Mouse (Mus musculus) MEL (cell line): Measurements from ENCODE around the gene Eml6. TPM values are rescaled to one million over a fixed set of nuclear protein-coding genes. Genes with fewer than 3 reads are reported as not detected.

Experiments
- DNase-seq: peaks from one replicate; pipeline ENCODE4 v3.0.0; 2011; ENCODE audit warnings: low read depth, low spot score
- H3K27ac ChIP-seq: 2 replicates; pipeline ENCODE4 v1.5.1; 2012; ENCODE audit warnings: low read depth, mild to moderate bottlenecking, control low read depth, low read length, moderate library complexity; ENCODE audit not compliant: control insufficient read depth
- H3K27me3 ChIP-seq, 2 experiments: fragments of 150-350 bp in 1 of 2; sonication (generic) in 1 of 2; 2 replicates each; pipeline ENCODE4 v1.6.1; 2012; ENCODE audit warnings: low read length in 2 of 2, mild to moderate bottlenecking in 2 of 2, improper control_type of control experiment in 1 of 2, moderate library complexity in 1 of 2; ENCODE audit not compliant: insufficient read depth in 2 of 2, control insufficient read depth in 1 of 2
- H3K36me3 ChIP-seq, 2 experiments: 2 replicates each; pipeline ENCODE4 v1.6.1; 2012 to 2014; ENCODE audit warnings: low read length in 2 of 2, improper control_type of control experiment in 1 of 2, inconsistent platforms in 1 of 2, mild to moderate bottlenecking in 1 of 2; ENCODE audit not compliant: insufficient read depth in 2 of 2, control insufficient read depth in 1 of 2
- H3K4me1 ChIP-seq, 2 experiments: fragments of 150-350 bp in 1 of 2; sonication (generic) in 1 of 2; 2 replicates each; pipeline ENCODE4 v1.6.1; 2012; ENCODE audit warnings: low read length in 2 of 2, improper control_type of control experiment in 1 of 2, mild to moderate bottlenecking in 1 of 2; ENCODE audit not compliant: insufficient read depth in 2 of 2, control insufficient read depth in 1 of 2
- H3K4me3 ChIP-seq, 2 experiments: fragments of 150-350 bp in 1 of 2; sonication (generic) in 1 of 2; 2 replicates each; pipeline ENCODE4 v1.5.1; 2012; ENCODE audit warnings: low read depth in 2 of 2, low read length in 2 of 2, mild to moderate bottlenecking in 2 of 2, moderate library complexity in 2 of 2, control low read depth in 1 of 2, improper control_type of control experiment in 1 of 2; ENCODE audit not compliant: control insufficient read depth in 1 of 2, insufficient read depth in 1 of 2
- H3K79me2 ChIP-seq: 2 replicates; pipeline ENCODE4 v1.6.1; 2012; ENCODE audit warnings: mild to moderate bottlenecking, low read length, moderate library complexity; ENCODE audit not compliant: control insufficient read depth, poor library complexity, insufficient read depth
- H3K9ac ChIP-seq: 2 replicates; pipeline ENCODE4 v1.6.1; 2012; ENCODE audit warnings: low read depth, mild to moderate bottlenecking, control low read depth, low read length, moderate library complexity; ENCODE audit not compliant: control insufficient read depth, poor library complexity, severe bottlenecking
- H3K9me3 ChIP-seq: fragments of 150-350 bp; sonication (generic); replicated peaks from 2 replicates; pipeline ENCODE4 v1.6.1; 2012; ENCODE audit warnings: mild to moderate bottlenecking, low read length, improper control_type of control experiment, moderate library complexity; ENCODE audit not compliant: insufficient read depth
- CHD2 ChIP-seq: IDR thresholded peaks from 2 replicates; pipeline ENCODE4 v1.6.1; 2011; ENCODE audit warnings: low read length, improper control_type of control experiment
- CTCF ChIP-seq, 3 experiments: IDR thresholded peaks in 2 of 3; conservative IDR thresholded peaks in 1 of 3; 2 replicates each; pipeline ENCODE4 v1.5.1; 2011 to 2012; ENCODE audit warnings: low read length in 3 of 3, low read depth in 2 of 3, mild to moderate bottlenecking in 2 of 3, improper control_type of control experiment in 1 of 3, inconsistent platforms in 1 of 3, mixed read lengths in 1 of 3, moderate library complexity in 1 of 3; ENCODE audit not compliant: control insufficient read depth in 1 of 3, insufficient read depth in 1 of 3, poor library complexity in 1 of 3, severe bottlenecking in 1 of 3
- E2F4 ChIP-seq: IDR thresholded peaks from 2 replicates; pipeline ENCODE4 v1.6.1; 2011; ENCODE audit warnings: low read depth, low read length, improper control_type of control experiment, borderline replicate concordance
- ELF1 ChIP-seq: IDR thresholded peaks from 2 replicates; pipeline ENCODE4 v1.6.1; 2014; ENCODE audit warnings: low read depth, mild to moderate bottlenecking, inconsistent platforms, low read length, improper control_type of control experiment, moderate library complexity
- EP300 ChIP-seq, 2 experiments: IDR thresholded peaks; 2 replicates each; pipeline ENCODE4 v1.6.1; 2011; ENCODE audit warnings: improper control_type of control experiment in 2 of 2, low read length in 2 of 2, low read depth in 1 of 2, mild to moderate bottlenecking in 1 of 2
- ETS1 ChIP-seq: IDR thresholded peaks from 2 replicates; pipeline ENCODE4 v1.6.1; 2012; ENCODE audit warnings: low read depth, mild to moderate bottlenecking, inconsistent platforms, low read length, improper control_type of control experiment, moderate library complexity
- GABPA ChIP-seq: IDR thresholded peaks from 2 replicates; pipeline ENCODE4 v1.6.1; 2012; ENCODE audit warnings: low read depth, mild to moderate bottlenecking, inconsistent platforms, low read length, improper control_type of control experiment, moderate library complexity
- JUND ChIP-seq: IDR thresholded peaks from 2 replicates; pipeline ENCODE4 v1.6.1; 2011; ENCODE audit warnings: low read depth, mild to moderate bottlenecking, improper control_type of control experiment, low read length
- KAT2A ChIP-seq: conservative IDR thresholded peaks from 2 replicates; pipeline ENCODE4 v1.6.1; 2012; ENCODE audit warnings: low read depth, low read length, improper control_type of control experiment, inconsistent platforms
- MEF2A ChIP-seq: IDR thresholded peaks from 2 replicates; pipeline ENCODE4 v1.6.1; 2014; ENCODE audit warnings: low read depth, mild to moderate bottlenecking, inconsistent platforms, low read length, improper control_type of control experiment; ENCODE audit not compliant: poor library complexity, insufficient replicate concordance, severe bottlenecking; ENCODE audit errors: extremely low read depth
- MXI1 ChIP-seq: IDR thresholded peaks from 2 replicates; pipeline ENCODE4 v1.6.1; 2011; ENCODE audit warnings: mild to moderate bottlenecking, low read depth, low read length, improper control_type of control experiment
- MYB ChIP-seq: IDR thresholded peaks from 2 replicates; pipeline ENCODE4 v1.6.1; 2011; ENCODE audit warnings: mild to moderate bottlenecking, low read depth, low read length, improper control_type of control experiment
- NELFE ChIP-seq: IDR thresholded peaks from 2 replicates; pipeline ENCODE4 v1.6.1; 2011; ENCODE audit warnings: low read depth, low read length, improper control_type of control experiment
- POLR2AphosphoS2 ChIP-seq: IDR thresholded peaks from 2 replicates; pipeline ENCODE4 v1.6.1; 2011; ENCODE audit warnings: low read length, improper control_type of control experiment
- SMC3 ChIP-seq: IDR thresholded peaks from 2 replicates; pipeline ENCODE4 v1.6.1; 2011; ENCODE audit warnings: low read depth, low read length, improper control_type of control experiment
- TAL1 ChIP-seq: IDR thresholded peaks from 2 replicates; pipeline ENCODE4 v1.6.1; 2012; ENCODE audit warnings: mild to moderate bottlenecking, inconsistent platforms, low read length, moderate library complexity, mixed read lengths
- TBP ChIP-seq: IDR thresholded peaks from 2 replicates; pipeline ENCODE4 v1.8.0; 2011; ENCODE audit warnings: low read depth, low read length, improper control_type of control experiment
- TCF12 ChIP-seq: IDR thresholded peaks from 2 replicates; pipeline ENCODE4 v1.6.1; 2014; ENCODE audit warnings: low read depth, mild to moderate bottlenecking, inconsistent platforms, low read length, improper control_type of control experiment, moderate library complexity
- UBTF ChIP-seq: IDR thresholded peaks from 2 replicates; pipeline ENCODE4 v1.6.1; 2012; ENCODE audit warnings: low read depth, mild to moderate bottlenecking, inconsistent platforms, low read length, improper control_type of control experiment, moderate library complexity, borderline replicate concordance; ENCODE audit not compliant: insufficient read depth
- ZC3H11A ChIP-seq: IDR thresholded peaks from 2 replicates; pipeline ENCODE4 v1.6.1; 2012; ENCODE audit warnings: low read depth, mild to moderate bottlenecking, inconsistent platforms, low read length, improper control_type of control experiment
- ZKSCAN1 ChIP-seq: IDR thresholded peaks from 2 replicates; pipeline ENCODE4 v1.6.1; 2012; ENCODE audit warnings: low read depth, mild to moderate bottlenecking, inconsistent platforms, low read length, improper control_type of control experiment, moderate library complexity
- polyA plus RNA-seq, 2 experiments: library from polyadenylated mRNA; stranded (reverse) in 1 of 2; unstranded in 1 of 2; fragments of >175 nt in 1 of 2; fragments of >200 nt in 1 of 2; gene quantifications; 2 replicates each; pipeline versions ENCODE4 v1.2.1 to v1.2.4; 2012; ENCODE audit warnings: low replicate concordance in 2 of 2, low read depth in 1 of 2; ENCODE audit not compliant: insufficient read length in 2 of 2, insufficient read depth in 1 of 2, missing spikeins in 1 of 2
- total RNA-seq: library from RNA; depleted of rRNA; stranded (reverse); fragments of 300-350 nt; gene quantifications from 2 replicates; pipeline ENCODE4 v1.2.3, GENCODE M21; 2012

Gene Eml6
- total and polyA plus RNA-seq, 3 experiments, result 2.7 to 2.8 TPM; not detected in 1

DNA sequence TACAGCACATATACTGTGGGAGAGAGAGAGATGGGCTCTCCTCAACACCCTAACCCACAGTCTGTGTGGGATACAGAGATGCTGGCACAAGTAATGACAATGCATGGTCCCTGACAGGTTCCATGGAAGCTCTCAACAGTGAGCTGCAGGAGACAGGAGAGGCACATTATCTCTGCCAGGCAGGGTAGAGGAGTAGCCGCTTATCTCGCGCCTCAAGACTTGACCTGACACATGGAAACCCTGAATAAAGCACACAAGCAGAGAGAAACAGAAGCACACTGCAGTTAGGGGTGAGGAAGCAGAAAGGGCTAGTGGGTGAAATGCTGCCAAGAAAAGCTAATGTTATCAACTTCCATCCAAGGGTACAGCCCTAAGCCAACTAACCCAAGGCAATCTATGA, 210.6 kb downstream of the Eml6 start (continued):
- TF ChIP-seq ETS1 (peak; percentile 92), NELFE (no peak)

DNA sequence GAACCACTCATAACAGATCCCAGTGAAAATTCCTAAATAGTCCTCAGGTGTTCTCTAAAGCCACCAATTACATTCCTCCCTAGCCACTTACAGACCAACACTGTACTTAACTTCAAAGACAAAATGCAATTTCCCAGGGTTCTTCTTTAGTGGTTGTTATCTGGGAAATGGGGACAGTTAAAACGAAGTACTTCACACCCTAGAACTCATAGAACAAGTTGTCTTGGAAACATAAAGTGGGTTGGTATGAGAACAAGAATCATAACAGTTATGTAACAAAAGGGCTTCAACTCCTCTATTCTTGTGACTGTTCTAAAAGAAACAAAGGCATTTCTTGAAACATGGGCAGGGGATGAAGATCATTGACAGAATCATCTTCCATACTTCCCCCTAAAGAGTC, 212.6 kb downstream of the Eml6 start:
- Histone ChIP-seq H3K4me1 (peaks cover 18 to 20% of the 10 kb centered on the region in 2 experiments), H3K9ac (no peak overlapping the region), H3K27ac (no peak overlapping the region), H3K36me3 (peaks cover 0 to 28% of the 10 kb centered on the region in 2 experiments; a peak in 2 of 4 replicates), H3K9me3 (no peaks in the 10 kb centered on the region), H3K27me3 (no peaks in the 10 kb centered on the region)
- TF ChIP-seq MYB (no peak), KAT2A (no peak), EP300 (IDR thresholded peaks at IDR 0.05; ENCODE audit: low read depth in 1 of 2, low read length in 2 of 2) (no peak)
- TF ChIP-seq, all 39 proteins: peak for 0
- DNase-seq, result no peak
- no peaks in the 10 kb centered on the region for H3K79me2 ChIP-seq
- H3K4me3 ChIP-seq, result no peak overlapping the region

DNA sequence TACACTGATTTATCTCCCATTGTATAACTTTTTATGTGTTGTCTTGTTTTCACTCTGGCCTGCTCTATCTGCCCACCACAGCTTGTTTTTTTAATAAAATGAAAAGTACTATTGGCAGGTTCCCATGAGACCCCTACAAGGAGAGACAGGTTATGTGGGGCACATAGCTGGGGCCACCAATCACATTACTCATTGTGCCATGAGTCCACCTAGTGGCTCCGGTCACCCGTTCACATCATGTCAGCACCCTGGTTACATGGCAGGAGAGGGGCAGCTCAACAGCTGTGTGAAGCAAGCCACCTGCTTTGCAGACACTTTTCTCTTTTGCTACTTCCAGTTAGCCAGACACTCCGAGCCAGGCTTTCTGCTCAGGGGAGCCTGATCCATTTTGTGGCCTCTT, 213.4 kb downstream of the Eml6 start:
- H3K79me2 ChIP-seq, result no peaks in the 10 kb centered on the region
- H3K4me1 ChIP-seq, result peaks cover 18 to 20% of the 10 kb centered on the region in 2 experiments
- H3K9me3 ChIP-seq, result no peaks in the 10 kb centered on the region
- no peak overlapping the region for H3K27ac ChIP-seq
- H3K27me3 ChIP-seq, result no peaks in the 10 kb centered on the region
- no peak for DNase-seq
- no peak for TF ChIP-seq ZC3H11A
- no peak for TF ChIP-seq SMC3
- no peak for TF ChIP-seq MEF2A
- TF ChIP-seq POLR2AphosphoS2, result no peak
- TF ChIP-seq MXI1, result no peak
- no peak for TF ChIP-seq KAT2A
- no peak for TF ChIP-seq EP300 (IDR thresholded peaks at IDR 0.05; ENCODE audit: low read depth in 1 of 2, low read length in 2 of 2)
- no peak for TF ChIP-seq ZKSCAN1
- TF ChIP-seq ELF1, result no peak
- TF ChIP-seq JUND, result no peak
- no peak for TF ChIP-seq GABPA
- TF ChIP-seq TBP, result no peak
- no peak for TF ChIP-seq TCF12
- no peak for TF ChIP-seq CHD2
- no peak for TF ChIP-seq CTCF (IDR thresholded peaks at IDR 0.05 in 2 of 3, conservative IDR thresholded peaks at IDR 0.05 in 1 of 3; ENCODE audit: control insufficient read depth in 1 of 3, insufficient read depth in 1 of 3, low read depth in 2 of 3, low read length in 3 of 3, poor library complexity in 1 of 3, severe bottlenecking in 1 of 3)
- no peak for TF ChIP-seq UBTF
- no peak for TF ChIP-seq TAL1
- TF ChIP-seq ETS1, result no peak
- no peak for TF ChIP-seq E2F4
- TF ChIP-seq, all 39 proteins: peak for 0
- H3K4me3 ChIP-seq, result no peak overlapping the region
- H3K9ac ChIP-seq, result no peak overlapping the region
- peaks cover 0 to 28% of the 10 kb centered on the region in 2 experiments; a peak in 2 of 4 replicates for H3K36me3 ChIP-seq
